Mouse (Mus musculus) neural tube, embryonic 12.5 days (tissue): Measurements from ENCODE around the gene Fam207a. TPM values are rescaled to one million over a fixed set of nuclear protein-coding genes. Genes with fewer than 3 reads are reported as not detected.

Experiments used
- ATAC-seq: fragments of 200-750 bp; cut with Nextera tagmentation; 2 replicates; pipeline ENCODE4 v1.8.0; 2017; ENCODE audit warnings: low read depth, mild to moderate bottlenecking, moderate TSS enrichment, moderate library complexity; ENCODE audit not compliant: low FRiP score
- H3K27ac ChIP-seq: fragments of 300-500 bp; sonication (generic); 2 replicates; pipeline ENCODE4 v1.5.1; 2016
- H3K27me3 ChIP-seq: fragments of 300-500 bp; sonication (generic); replicated peaks from 2 replicates; pipeline ENCODE4 v1.6.1; 2016; ENCODE audit warnings: mild to moderate bottlenecking
- H3K36me3 ChIP-seq: fragments of 300-500 bp; sonication (generic); 2 replicates; pipeline ENCODE4 v1.6.1; 2016; ENCODE audit warnings: mild to moderate bottlenecking
- H3K4me1 ChIP-seq: fragments of 300-500 bp; sonication (generic); 2 replicates; pipeline ENCODE4 v1.6.1; 2016
- H3K4me2 ChIP-seq: fragments of 300-500 bp; sonication (generic); replicated peaks from 2 replicates; pipeline ENCODE4 v1.6.1; 2016; ENCODE audit warnings: mild to moderate bottlenecking
- H3K4me3 ChIP-seq: fragments of 300-500 bp; sonication (generic); 2 replicates; pipeline ENCODE4 v1.5.1; 2016
- H3K9ac ChIP-seq: fragments of 300-500 bp; sonication (generic); 2 replicates; pipeline ENCODE4 v1.6.1; 2016; ENCODE audit warnings: mild to moderate bottlenecking
- H3K9me3 ChIP-seq: fragments of 300-500 bp; sonication (generic); 2 replicates; pipeline ENCODE4 v1.6.1; 2016; ENCODE audit warnings: mild to moderate bottlenecking
- WGBS: fragments of 180-500 bp; shearing (Covaris S2); methylation state at CpG from one replicate; pipeline ENCODE4 v1.1.7; 2016; 5-methylcytosine and 5-hydroxymethylcytosine counted together
- polyA plus RNA-seq: library from polyadenylated mRNA; unstranded; fragments of >200 nt; fragmentation: Nextera tagmentation; extraction: Ambion mirVana; gene quantifications from 2 replicates; pipeline ENCODE4 v1.2.1, GENCODE M21; 2016

Fam207a gene
- polyA plus RNA-seq, 1 experiment from 2014 or later: 46.4 TPM

DNA sequence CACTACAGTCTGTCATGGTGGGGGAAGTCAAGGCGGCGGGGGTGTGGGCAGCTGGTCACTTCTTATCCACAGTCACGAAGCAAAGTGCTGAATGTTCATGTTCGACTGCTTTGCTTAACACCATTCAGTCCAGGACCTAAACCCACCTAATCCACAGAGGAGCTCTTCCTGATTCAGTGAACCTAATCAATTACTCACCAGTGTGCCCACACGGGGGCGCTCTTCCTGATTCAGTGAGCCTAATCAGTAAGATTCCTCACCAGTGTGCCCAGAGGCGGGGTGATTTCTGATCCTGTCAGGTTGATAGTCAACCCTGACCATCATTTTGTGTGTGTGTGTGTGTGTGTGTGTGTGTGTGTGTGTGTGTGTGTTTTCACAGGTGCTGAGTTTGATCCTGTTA is 27.6 kb upstream of the Fam207a start:
- H3K4me3 ChIP-seq: no peak overlapping the region
- no peak overlapping the region for H3K4me2 ChIP-seq
- no peaks in the 10 kb centered on the region for H3K36me3 ChIP-seq
- H3K9ac ChIP-seq: no peak overlapping the region
- no peaks in the 10 kb centered on the region for H3K4me1 ChIP-seq
- no peak overlapping the region for H3K27ac ChIP-seq
- WGBS: 45% methylated on average over 7 of the region's 7 CpGs
- no peak for ATAC-seq
- no peaks in the 10 kb centered on the region for H3K9me3 ChIP-seq
- H3K27me3 ChIP-seq: no peaks in the 10 kb centered on the region

- Histone ChIP-seq H3K27me3 (no peaks in the 10 kb centered on the region), H3K9me3 (no peaks in the 10 kb centered on the region), H3K4me3 (no peak overlapping the region), H3K4me2 (no peak overlapping the region), H3K9ac (no peak overlapping the region), H3K36me3 (no peaks in the 10 kb centered on the region), H3K27ac (no peak overlapping the region), H3K4me1 (no peaks in the 10 kb centered on the region)
- 82% methylated on average over 10 of the region's 10 CpGs for WGBS
- no peak for ATAC-seq
These were observed 26.5 kb upstream of the Fam207a start for GRCm38 (mm10) chr10:77541864-77542666.

- Histone ChIP-seq H3K9me3 (no peaks in the 10 kb centered on the region), H3K4me3 (no peak overlapping the region), H3K27ac (no peak overlapping the region), H3K36me3 (no peaks in the 10 kb centered on the region), H3K4me1 (no peaks in the 10 kb centered on the region), H3K27me3 (no peaks in the 10 kb centered on the region), H3K9ac (no peak overlapping the region), H3K4me2 (no peak overlapping the region)
- ATAC-seq: no peak
- 83% methylated on average over 4 of the region's 4 CpGs for WGBS
These were observed 25.1 kb upstream of the Fam207a start for GRCm38 (mm10) chr10:77540576-77541102.

- no peak for ATAC-seq
- Histone ChIP-seq H3K27me3 (no peaks in the 10 kb centered on the region), H3K4me1 (no peaks in the 10 kb centered on the region), H3K9ac (no peak overlapping the region), H3K4me3 (no peak overlapping the region), H3K36me3 (no peaks in the 10 kb centered on the region), H3K9me3 (no peaks in the 10 kb centered on the region), H3K4me2 (no peak overlapping the region), H3K27ac (no peak overlapping the region)
- 81% methylated on average over 7 of the region's 7 CpGs for WGBS
These were observed 23.8 kb upstream of the Fam207a start for GRCm38 (mm10) chr10:77539320-77539945.

DNA sequence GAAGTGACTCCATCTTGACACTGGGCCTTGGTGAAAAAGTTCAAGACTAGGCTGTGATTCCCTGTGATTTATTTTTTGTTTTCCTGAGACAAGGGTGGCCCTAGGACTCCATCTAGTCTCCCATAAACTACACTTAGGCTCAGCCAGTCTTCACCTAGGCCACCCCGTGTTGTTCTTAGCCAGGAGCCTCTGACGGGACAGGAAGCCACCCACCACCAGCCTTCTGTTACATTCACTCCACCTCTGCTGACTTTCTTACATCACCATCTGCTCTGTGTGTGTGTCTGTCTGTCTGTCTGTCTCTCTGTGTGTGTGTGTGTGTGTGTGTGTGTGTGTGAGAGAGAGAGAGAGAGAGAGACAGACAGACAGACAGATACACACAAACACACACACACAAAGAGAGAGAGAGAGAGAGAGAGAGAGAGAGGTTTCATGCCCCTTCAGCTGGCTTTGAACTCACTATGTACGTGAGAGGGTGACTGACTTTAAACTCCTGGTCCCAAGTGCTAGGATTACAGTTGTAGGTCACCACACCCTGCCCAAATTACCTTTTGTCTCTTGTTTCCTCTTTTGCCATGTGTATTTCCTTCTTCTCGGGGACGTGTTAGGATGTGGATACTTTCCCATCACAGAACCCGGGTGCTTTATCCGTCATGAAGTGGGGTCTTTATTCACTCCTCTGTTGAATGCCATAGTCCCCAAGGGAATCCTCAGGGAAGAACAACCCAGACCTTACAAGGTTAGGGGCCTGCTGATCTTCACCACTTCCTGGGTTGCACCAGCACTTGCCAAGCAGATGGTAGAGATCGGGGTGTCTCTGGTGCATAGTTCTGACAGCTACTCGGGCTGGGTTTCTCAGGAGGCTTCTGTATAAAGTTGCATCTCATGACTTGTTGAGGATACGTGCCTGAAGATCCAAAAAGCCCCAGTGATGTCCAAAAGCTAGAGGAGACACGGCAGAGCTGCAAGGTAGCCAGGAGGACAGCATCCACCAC is 21.9 kb upstream of the Fam207a start:
- Histone ChIP-seq H3K27ac (no peak overlapping the region), H3K4me1 (no peaks in the 10 kb centered on the region), H3K9ac (no peak overlapping the region), H3K9me3 (no peaks in the 10 kb centered on the region), H3K4me3 (no peak overlapping the region), H3K36me3 (no peaks in the 10 kb centered on the region), H3K27me3 (no peaks in the 10 kb centered on the region), H3K4me2 (no peak overlapping the region)
- 87% methylated on average over 11 of the region's 11 CpGs for WGBS
- ATAC-seq: no peak

DNA sequence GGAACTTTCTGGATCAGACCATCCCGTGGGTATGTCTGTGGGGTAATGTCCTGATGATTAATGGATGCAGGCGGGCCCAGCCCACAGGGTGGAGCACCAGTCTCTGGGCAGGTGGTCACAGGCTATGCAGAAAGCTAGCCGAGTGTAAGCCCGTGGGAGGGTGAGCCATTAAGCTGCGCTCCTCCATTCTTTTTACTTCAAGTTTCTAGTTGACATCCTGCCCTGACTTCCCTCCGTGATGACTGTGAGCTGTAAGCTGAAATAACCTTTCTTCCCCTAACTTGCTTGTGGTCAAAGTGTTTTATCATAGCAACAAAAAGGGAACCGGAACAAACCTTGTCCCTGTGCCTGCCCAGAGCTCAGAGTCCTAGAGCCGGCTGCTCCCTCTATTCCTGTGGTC is 21.1 kb upstream of the Fam207a start:
- Histone ChIP-seq H3K9ac (no peak overlapping the region), H3K27me3 (no peaks in the 10 kb centered on the region), H3K4me2 (no peak overlapping the region), H3K4me3 (no peak overlapping the region), H3K27ac (no peak overlapping the region), H3K36me3 (no peaks in the 10 kb centered on the region), H3K4me1 (no peaks in the 10 kb centered on the region), H3K9me3 (no peaks in the 10 kb centered on the region)
- WGBS: 71% methylated on average over 8 of the region's 8 CpGs
- ATAC-seq: no peak

GRCm38 (mm10) chr10:77532020-77532413 is 16.4 kb upstream of the Fam207a start:
- WGBS: 79% methylated on average over 1 of the region's 1 CpGs
- H3K9ac ChIP-seq: no peak overlapping the region
- ATAC-seq: no peak
- H3K36me3 ChIP-seq: no peaks in the 10 kb centered on the region
- H3K27ac ChIP-seq: no peak overlapping the region
- H3K9me3 ChIP-seq: no peaks in the 10 kb centered on the region
- no peaks in the 10 kb centered on the region for H3K27me3 ChIP-seq
- no peak overlapping the region for H3K4me3 ChIP-seq
- no peak overlapping the region for H3K4me2 ChIP-seq
- H3K4me1 ChIP-seq: no peaks in the 10 kb centered on the region

DNA sequence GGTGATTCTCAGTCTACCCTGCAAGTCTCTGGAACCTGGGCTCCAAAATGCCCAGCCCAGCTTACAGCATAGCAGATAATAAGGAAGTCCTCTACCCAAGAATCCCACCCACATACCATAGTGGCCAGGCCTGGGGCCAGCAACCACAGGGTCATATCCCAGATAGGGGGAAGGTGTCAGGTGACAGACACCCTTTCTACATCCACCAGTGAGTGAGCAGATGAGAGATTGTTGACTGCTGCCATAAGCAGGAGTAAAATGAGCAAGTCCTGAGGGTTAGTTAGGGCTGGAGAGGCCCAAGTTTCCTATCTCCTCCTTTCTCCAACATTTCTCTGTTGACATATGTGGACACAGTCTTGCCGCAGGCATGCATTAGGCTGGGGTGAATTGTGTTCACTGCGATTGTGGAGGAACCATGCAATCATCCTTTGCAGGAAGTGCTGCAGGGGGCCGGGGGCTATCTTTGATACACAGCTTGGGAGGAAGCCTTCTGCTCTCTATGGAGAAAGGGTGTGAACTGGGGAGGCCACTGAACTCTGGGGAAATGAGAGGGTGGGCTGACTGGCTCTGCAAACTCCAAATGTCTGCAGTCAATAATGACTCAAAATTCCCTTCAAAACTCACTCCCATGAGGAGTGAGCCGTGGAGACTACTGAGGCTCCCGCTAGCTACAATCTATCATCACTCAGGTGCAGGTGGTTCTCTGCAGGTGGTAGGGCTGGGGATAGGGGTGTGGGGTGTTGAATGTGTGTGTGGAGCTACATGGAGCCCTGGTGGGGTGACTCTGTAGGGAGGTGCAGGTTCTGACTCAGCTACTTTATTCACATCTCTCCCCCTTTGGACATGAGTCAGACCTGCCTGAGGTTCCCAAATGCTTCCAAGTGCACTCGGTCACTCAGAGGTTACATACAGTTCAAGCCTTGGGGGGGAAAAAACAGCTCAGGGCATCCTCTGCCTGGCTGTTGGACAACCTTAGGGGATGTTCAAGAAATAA is 15.7 kb upstream of the Fam207a start:
- no peak for ATAC-seq
- WGBS: 85% methylated on average over 6 of the region's 6 CpGs
- H3K9ac ChIP-seq: no peak overlapping the region

DNA sequence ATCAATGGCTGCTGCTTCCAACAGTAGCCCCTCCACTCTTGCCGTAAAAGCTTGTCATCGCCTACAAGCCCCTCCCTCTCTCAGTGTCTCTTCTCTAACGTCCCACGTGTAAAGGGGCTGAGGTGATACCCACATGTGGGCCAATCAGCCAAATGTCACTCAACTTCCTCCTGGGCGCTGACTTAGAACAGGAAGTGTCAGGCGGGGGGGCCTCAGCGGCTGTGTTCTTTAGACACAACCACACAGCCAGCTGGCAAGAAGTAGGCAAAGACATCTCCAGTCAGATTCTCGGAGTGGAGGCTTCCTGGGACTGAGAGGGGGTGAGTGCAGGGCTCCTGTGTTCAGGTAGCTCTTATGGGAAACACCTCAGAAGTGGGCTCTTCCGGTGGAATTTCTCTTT is 14.6 kb upstream of the Fam207a start, which contains the start of gene Itgb2:
Gene Itgb2, plus strand, starts transcription at position 113 of the 400 bp plus-strand sequence.
- no peaks in the 10 kb centered on the region for H3K27me3 ChIP-seq
- H3K4me3 ChIP-seq: no peak within 1 kb of the TSS
- no peak within 1 kb of the TSS for H3K9ac ChIP-seq
- H3K9me3 ChIP-seq: no peaks in the 10 kb centered on the region
- no peaks in the 10 kb centered on the region for H3K36me3 ChIP-seq
- no peak for ATAC-seq
- no peak within 1 kb of the TSS for H3K27ac ChIP-seq
- no peak within 1 kb of the TSS for H3K4me2 ChIP-seq
- 72% methylated on average over 9 of the region's 9 CpGs for WGBS
- no peaks in the 10 kb centered on the region for H3K4me1 ChIP-seq

More for the DNA sequence above, 15.7 kb upstream of the Fam207a start:
- H3K27ac ChIP-seq: no peak overlapping the region
- H3K4me3 ChIP-seq: no peak overlapping the region
- H3K9me3 ChIP-seq: no peaks in the 10 kb centered on the region
- H3K4me2 ChIP-seq: no peak overlapping the region
- no peaks in the 10 kb centered on the region for H3K27me3 ChIP-seq
- no peaks in the 10 kb centered on the region for H3K4me1 ChIP-seq
- no peaks in the 10 kb centered on the region for H3K36me3 ChIP-seq

GRCm38 (mm10) chr10:77528634-77529033 is 13.0 kb upstream of the Fam207a start:
- Histone ChIP-seq H3K27me3 (no peaks in the 10 kb centered on the region), H3K4me1 (no peaks in the 10 kb centered on the region), H3K9ac (no peak overlapping the region), H3K27ac (no peak overlapping the region), H3K36me3 (no peaks in the 10 kb centered on the region), H3K4me2 (no peak overlapping the region), H3K4me3 (no peak overlapping the region), H3K9me3 (no peaks in the 10 kb centered on the region)
- no peak for ATAC-seq
- WGBS: 93% methylated on average over 6 of the region's 6 CpGs

DNA sequence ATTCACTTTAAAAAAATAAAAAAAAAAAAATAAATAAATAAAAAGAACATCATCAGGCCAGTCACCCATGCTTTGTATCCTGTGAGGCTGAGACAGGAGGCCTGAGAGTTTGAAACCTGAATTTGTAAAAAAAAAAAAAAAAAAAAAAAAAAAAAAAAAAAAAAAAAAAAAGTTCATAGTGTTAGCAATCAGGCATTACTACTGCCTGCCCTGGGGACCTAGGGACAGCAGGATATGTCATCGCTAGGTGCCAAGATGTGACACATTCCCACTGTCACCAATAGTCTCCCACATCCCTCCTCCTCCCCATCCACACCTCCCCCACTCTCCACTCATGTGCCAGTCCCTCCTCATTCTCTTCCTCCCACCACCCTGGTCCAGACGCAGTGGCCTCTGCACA is 10.9 kb upstream of the Fam207a start:
- Histone ChIP-seq H3K4me1 (no peaks in the 10 kb centered on the region), H3K9ac (no peak overlapping the region), H3K9me3 (no peaks in the 10 kb centered on the region), H3K4me3 (no peak overlapping the region), H3K27ac (no peak overlapping the region), H3K27me3 (0 out of 2 replicates have a peak, but pooled peaks cover 3% of the 10 kb centered on the region), H3K4me2 (no peak overlapping the region), H3K36me3 (no peaks in the 10 kb centered on the region)
- ATAC-seq: no peak
- 84% methylated on average over 2 of the region's 2 CpGs for WGBS
